Mouse (Mus musculus) left cerebral cortex, postnatal 25 days (tissue): ENCODE data around the gene Cog7. TPM values are rescaled to one million over a fixed set of nuclear protein-coding genes. Genes with fewer than 3 reads are reported as not detected.

ENCODE experiments used
- DNase-seq, 2 experiments: peaks; one replicate each; pipeline ENCODE4 v3.0.0; 2022; ENCODE audit warnings: low spot score in 2 of 2, mixed read lengths in 1 of 2
- intact Hi-C: fragments of 180-260 bp; cut with DNase I; formaldehyde crosslinking; loops from one replicate; pipeline ENCODE4 v1.15.1; 2025
- total RNA-seq, 2 experiments: library from RNA; stranded (reverse); gene quantifications; 2 replicates each; pipeline ENCODE4 v1.2.3; 2021

The Cog7 gene
- total RNA-seq, 2 experiments from 2014 or later, result 39.4 to 40.9 TPM

- no peak for DNase-seq
- intact Hi-C loops, result no loop called here
Observed at GRCm38 (mm10) chr7:121835392-121835791, 146.1 kb downstream of the Cog7 start.

Other genes with a start within 250 kb of the Cog7 start
- not detected for gene Scnn1g, start 247.2 kb downstream of the Cog7 start, total RNA-seq
- gene Scnn1b, start 116.7 kb downstream of the Cog7 start, total RNA-seq, result not detected
- 10 to 100 TPM; 27.7 to 33.5 TPM for gene Gga2, start 39.5 kb upstream of the Cog7 start, total RNA-seq
- gene Ubfd1, start 85.5 kb upstream of the Cog7 start, total RNA-seq, result 10 to 100 TPM; 66.1 to 67.8 TPM
- gene Ears2, start 85.6 kb upstream of the Cog7 start, total RNA-seq, result 1 to 10 TPM; 8.3 to 9.0 TPM
- 100 to 1,000 TPM; 258 to 307 TPM for gene Ndufab1, start 120.2 kb upstream of the Cog7 start, total RNA-seq
- gene Palb2, start 151.3 kb upstream of the Cog7 start, total RNA-seq, result 1 to 10 TPM; 1.0 to 2.6 TPM
- gene Dctn5, start 151.3 kb upstream of the Cog7 start, total RNA-seq, result 100 to 1,000 TPM in 1 of 2 experiments, 10 to 100 TPM in 1; 99.1 to 105 TPM
- gene Plk1, start 177.7 kb upstream of the Cog7 start, total RNA-seq, result 1 to 10 TPM; 1.4 to 2.2 TPM
- under 1 TPM; 0.25 to 0.44 TPM for gene Ern2, start 204.5 kb upstream of the Cog7 start, total RNA-seq
- gene Chp2, start 237.8 kb upstream of the Cog7 start, total RNA-seq, result 1 to 10 TPM; 3.3 to 4.0 TPM